Mouse (Mus musculus): ENCODE data around the gene Ube3b. TPM values are rescaled to one million over a fixed set of nuclear protein-coding genes. Genes with fewer than 3 reads are reported as not detected.

The Ube3b gene
- 44.7 TPM for polyA plus RNA-seq (2017; shearing (Covaris generic))

GRCm38 (mm10) chr5:114380209-114381012 lies at the start of gene Ube3b, which contains the start of gene Kctd10:
Gene Ube3b, plus strand, starts transcription at chr5:114380607.
Gene Kctd10, minus strand, starts transcription at chr5:114380508.

GRCm38 (mm10) chr5:114443566-114444367 lies 63.4 kb downstream of the Ube3b start, which contains the start of the genes Mmab and Mvk:
Gene Mmab, minus strand, starts transcription at chr5:114444060.
Gene Mvk, plus strand, starts transcription at chr5:114444269.

Other genes starting within 250 kb of the Ube3b start
- 1.1 TPM for gene Acacb, start 234.1 kb upstream of the Ube3b start, polyA plus RNA-seq (2017; shearing (Covaris generic))
- not detected for gene Foxn4, start 106.8 kb upstream of the Ube3b start, polyA plus RNA-seq (2017; shearing (Covaris generic))
- 1.4 TPM for gene Myo1h, start 91.4 kb upstream of the Ube3b start, polyA plus RNA-seq (2017; shearing (Covaris generic))
- 190 TPM for gene Kctd10, start 99 bp upstream of the Ube3b start, polyA plus RNA-seq (2017; shearing (Covaris generic))
- 5.1 TPM for gene Mmab, start 63.5 kb downstream of the Ube3b start, polyA plus RNA-seq (2017; shearing (Covaris generic))
- 9.2 TPM for gene Mvk, start 63.7 kb downstream of the Ube3b start, polyA plus RNA-seq (2017; shearing (Covaris generic))
- 0.98 TPM for gene Fam222a, start 187.4 kb downstream of the Ube3b start, polyA plus RNA-seq (2017; shearing (Covaris generic))